Mouse (Mus musculus): ENCODE results near the gene Pard3b. TPM values are rescaled to one million over a fixed set of nuclear protein-coding genes. Genes with fewer than 3 reads are reported as not detected.

The Pard3b gene
- polyA plus RNA-seq, 1 experiment, result 0.71 TPM

DNA sequence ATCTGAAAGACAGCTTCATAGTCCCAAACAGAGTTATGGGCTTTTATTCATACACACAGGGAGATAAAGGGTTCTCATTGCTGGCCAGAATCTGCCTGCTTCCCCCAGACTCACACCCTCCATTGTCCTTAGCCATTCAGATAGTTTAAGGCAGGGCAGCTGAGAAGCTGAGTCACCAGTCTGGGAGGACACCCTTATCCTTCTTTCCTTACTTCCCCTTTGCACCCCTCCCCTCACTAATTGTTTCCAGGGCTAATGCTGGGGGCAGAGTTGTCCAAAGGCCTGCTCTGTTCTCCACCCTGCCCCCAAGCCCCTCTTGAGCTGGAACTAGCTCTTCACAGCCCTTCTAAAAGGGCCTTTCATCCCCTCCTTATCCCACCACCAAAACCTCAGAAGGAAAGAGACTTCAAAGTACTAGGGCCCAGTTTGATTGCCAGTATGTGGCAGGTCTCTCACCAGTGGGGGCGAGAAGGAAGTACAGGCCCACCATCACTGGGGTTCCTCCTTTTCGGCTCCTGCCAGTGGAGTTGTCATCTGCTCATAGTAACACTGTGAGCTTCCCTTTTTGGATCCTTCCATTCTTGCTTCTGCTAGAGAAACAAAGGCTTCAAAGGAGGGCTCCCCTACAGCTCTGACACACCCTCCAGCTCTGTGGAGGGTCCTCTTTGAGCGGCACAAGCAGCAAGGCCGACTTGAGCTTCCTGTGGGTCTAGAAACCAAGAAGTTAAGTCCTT lies 1040.2 kb downstream of the Pard3b start:
- Histone ChIP-seq H3K4me1 (replicated peaks; ENCODE audit: control insufficient read depth, insufficient read depth, low read length) (no peaks in the 10 kb centered on the region), H3K27me3 (ENCODE audit: control insufficient read depth, insufficient read depth, low read length) (no peaks in the 10 kb centered on the region), H3K27ac (ENCODE audit: control insufficient read depth, insufficient read depth, low read length) (no peak overlapping the region), H3K4me3 (ENCODE audit: control insufficient read depth, insufficient read depth, low read length) (no peak overlapping the region), H3K36me3 (ENCODE audit: control insufficient read depth, insufficient read depth, low read length) (no peaks in the 10 kb centered on the region)
- WGBS, result 6% methylated on average over 4 of the region's 4 CpGs
- no peak for DNase-seq
- TF ChIP-seq CTCF (IDR thresholded peaks at IDR 0.05; ENCODE audit: borderline replicate concordance, control insufficient read depth, extremely low read depth, insufficient read depth, low read length, poor library complexity), result no peak
- no peak for TF ChIP-seq POLR2A (IDR thresholded peaks at IDR 0.05; ENCODE audit: control insufficient read depth, extremely low read depth, insufficient read depth, low read length, poor library complexity)

- Histone ChIP-seq H3K27ac (ENCODE audit: control insufficient read depth, insufficient read depth, low read length) (no peak overlapping the region), H3K4me3 (ENCODE audit: control insufficient read depth, insufficient read depth, low read length) (no peak overlapping the region), H3K4me1 (replicated peaks; ENCODE audit: control insufficient read depth, insufficient read depth, low read length) (no peaks in the 10 kb centered on the region), H3K36me3 (ENCODE audit: control insufficient read depth, insufficient read depth, low read length) (no peaks in the 10 kb centered on the region), H3K27me3 (ENCODE audit: control insufficient read depth, insufficient read depth, low read length) (no peaks in the 10 kb centered on the region)
- TF ChIP-seq POLR2A (IDR thresholded peaks at IDR 0.05; ENCODE audit: control insufficient read depth, extremely low read depth, insufficient read depth, low read length, poor library complexity) (no peak), CTCF (IDR thresholded peaks at IDR 0.05; ENCODE audit: borderline replicate concordance, control insufficient read depth, extremely low read depth, insufficient read depth, low read length, poor library complexity) (no peak)
- DNase-seq, result no peak
- WGBS, result 43% methylated on average over 2 of the region's 2 CpGs
These were observed 1040.8 kb downstream of the Pard3b start for GRCm38 (mm10) chr1:62679466-62679865.

DNA sequence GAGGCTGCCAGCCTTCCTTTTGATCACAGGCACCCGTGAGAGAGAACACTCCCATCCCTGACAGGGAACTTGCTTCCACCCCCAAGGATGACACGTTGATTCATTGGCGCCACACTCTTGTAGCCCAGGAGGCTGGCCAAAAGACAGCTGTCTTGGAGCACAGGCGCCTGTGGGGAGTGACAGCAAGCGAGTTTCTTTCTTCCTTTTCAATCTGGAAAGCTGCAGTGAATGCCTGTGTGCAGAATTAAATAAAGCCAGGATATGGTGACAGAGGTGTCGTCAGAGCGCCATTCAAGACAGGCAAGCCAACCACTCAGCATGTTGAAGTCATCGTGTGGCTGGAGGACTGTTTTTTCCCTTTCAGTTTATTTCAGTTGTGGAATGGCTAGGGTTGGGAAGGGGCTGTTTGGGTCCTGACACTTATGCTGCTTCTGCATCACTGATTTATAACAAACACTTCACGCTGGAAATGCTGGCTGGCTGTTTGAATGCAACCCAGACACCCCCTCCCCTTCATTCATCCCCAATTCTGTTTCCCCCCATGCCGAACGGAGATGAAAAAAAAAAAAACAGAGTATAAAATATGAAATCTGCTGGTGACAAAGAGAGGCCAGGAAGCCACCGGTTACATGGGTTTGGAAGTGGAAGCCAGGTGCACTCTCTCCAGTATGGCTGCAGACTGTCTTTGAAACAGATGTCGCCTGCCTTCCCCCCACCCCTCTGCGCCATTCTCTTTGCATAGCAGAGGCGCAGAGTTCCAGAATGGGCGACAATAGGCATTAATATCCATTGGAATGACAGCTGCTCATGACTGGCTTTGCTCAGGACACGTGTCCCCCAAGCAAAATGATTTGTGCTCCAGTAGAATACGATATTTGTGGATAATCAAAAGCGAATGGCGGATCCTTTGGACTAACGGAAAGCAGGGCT lies 1044.1 kb downstream of the Pard3b start:
- Histone ChIP-seq H3K4me1 (replicated peaks; ENCODE audit: control insufficient read depth, insufficient read depth, low read length) (no peaks in the 10 kb centered on the region), H3K27ac (ENCODE audit: control insufficient read depth, insufficient read depth, low read length) (no peak overlapping the region), H3K4me3 (ENCODE audit: control insufficient read depth, insufficient read depth, low read length) (no peak overlapping the region), H3K27me3 (ENCODE audit: control insufficient read depth, insufficient read depth, low read length) (no peaks in the 10 kb centered on the region), H3K36me3 (ENCODE audit: control insufficient read depth, insufficient read depth, low read length) (no peaks in the 10 kb centered on the region)
- DNase-seq, result no peak
- TF ChIP-seq CTCF (IDR thresholded peaks at IDR 0.05; ENCODE audit: borderline replicate concordance, control insufficient read depth, extremely low read depth, insufficient read depth, low read length, poor library complexity) (no peak), POLR2A (IDR thresholded peaks at IDR 0.05; ENCODE audit: control insufficient read depth, extremely low read depth, insufficient read depth, low read length, poor library complexity) (no peak)
- WGBS, result 87% methylated on average over 21 of the region's 21 CpGs

GRCm38 (mm10) chr1:62683498-62683897 lies 1044.9 kb downstream of the Pard3b start:
- no peak overlapping the region for H3K4me3 ChIP-seq (ENCODE audit: control insufficient read depth, insufficient read depth, low read length)
- no peak overlapping the region for H3K27ac ChIP-seq (ENCODE audit: control insufficient read depth, insufficient read depth, low read length)
- no peaks in the 10 kb centered on the region for H3K27me3 ChIP-seq (ENCODE audit: control insufficient read depth, insufficient read depth, low read length)
- H3K4me1 ChIP-seq (replicated peaks; ENCODE audit: control insufficient read depth, insufficient read depth, low read length), result no peaks in the 10 kb centered on the region
- TF ChIP-seq POLR2A (IDR thresholded peaks at IDR 0.05; ENCODE audit: control insufficient read depth, extremely low read depth, insufficient read depth, low read length, poor library complexity) (no peak), CTCF (IDR thresholded peaks at IDR 0.05; ENCODE audit: borderline replicate concordance, control insufficient read depth, extremely low read depth, insufficient read depth, low read length, poor library complexity) (no peak)
- WGBS, result 98% methylated on average over 2 of the region's 2 CpGs
- DNase-seq, result no peak
- no peaks in the 10 kb centered on the region for H3K36me3 ChIP-seq (ENCODE audit: control insufficient read depth, insufficient read depth, low read length)

- Histone ChIP-seq H3K27ac (ENCODE audit: control insufficient read depth, insufficient read depth, low read length) (no peak overlapping the region), H3K4me1 (replicated peaks; ENCODE audit: control insufficient read depth, insufficient read depth, low read length) (no peaks in the 10 kb centered on the region), H3K27me3 (ENCODE audit: control insufficient read depth, insufficient read depth, low read length) (no peaks in the 10 kb centered on the region), H3K36me3 (ENCODE audit: control insufficient read depth, insufficient read depth, low read length) (no peaks in the 10 kb centered on the region), H3K4me3 (ENCODE audit: control insufficient read depth, insufficient read depth, low read length) (no peak overlapping the region)
- 93% methylated on average over 8 of the region's 8 CpGs for WGBS
- no peak for DNase-seq
- TF ChIP-seq CTCF (IDR thresholded peaks at IDR 0.05; ENCODE audit: borderline replicate concordance, control insufficient read depth, extremely low read depth, insufficient read depth, low read length, poor library complexity) (no peak), POLR2A (IDR thresholded peaks at IDR 0.05; ENCODE audit: control insufficient read depth, extremely low read depth, insufficient read depth, low read length, poor library complexity) (no peak)
These were observed 1048.9 kb downstream of the Pard3b start for GRCm38 (mm10) chr1:62687511-62687910.

- DNase-seq, result no peak
These were observed 1052.6 kb downstream of the Pard3b start for GRCm38 (mm10) chr1:62691175-62691574.

More at GRCm38 (mm10) chr1:62691175-62691574, 1052.6 kb downstream of the Pard3b start:
- Histone ChIP-seq H3K4me3 (ENCODE audit: control insufficient read depth, insufficient read depth, low read length) (no peak overlapping the region), H3K27me3 (ENCODE audit: control insufficient read depth, insufficient read depth, low read length) (no peaks in the 10 kb centered on the region), H3K36me3 (ENCODE audit: control insufficient read depth, insufficient read depth, low read length) (no peaks in the 10 kb centered on the region), H3K27ac (ENCODE audit: control insufficient read depth, insufficient read depth, low read length) (no peak overlapping the region), H3K4me1 (replicated peaks; ENCODE audit: control insufficient read depth, insufficient read depth, low read length) (no peaks in the 10 kb centered on the region)
- 49% methylated on average over 6 of the region's 6 CpGs for WGBS
- TF ChIP-seq POLR2A (IDR thresholded peaks at IDR 0.05; ENCODE audit: control insufficient read depth, extremely low read depth, insufficient read depth, low read length, poor library complexity), result no peak
- no peak for TF ChIP-seq CTCF (IDR thresholded peaks at IDR 0.05; ENCODE audit: borderline replicate concordance, control insufficient read depth, extremely low read depth, insufficient read depth, low read length, poor library complexity)

Data from thymus, adult 2 months (tissue).